Mouse (Mus musculus): ENCODE data around the gene Acrv1.
"Not testable (repeated sequence)": the region's sequence is repeated elsewhere in the genome, so short reads cannot be mapped to it uniquely, and the experiment has no call there.

Acrv1 gene

DNA sequence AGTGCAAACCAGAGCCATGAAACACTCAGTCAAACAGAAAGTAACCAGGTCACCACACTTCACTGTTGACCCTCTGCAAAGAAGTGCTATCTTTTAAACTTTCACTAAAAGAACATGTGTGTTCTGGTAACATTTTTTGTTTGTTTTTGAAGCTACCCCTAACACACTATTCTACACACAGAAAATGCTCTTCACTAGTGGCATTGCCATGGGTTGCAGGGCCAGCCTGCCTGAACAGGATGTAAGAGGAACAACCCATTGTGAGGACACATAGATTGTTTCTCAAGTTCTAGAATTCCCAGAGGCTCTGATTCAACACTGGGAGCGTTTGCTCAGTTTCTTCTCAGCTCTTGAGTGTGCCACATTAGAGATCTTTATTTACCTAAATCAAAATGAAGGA lies at the start of gene Acrv1:
TSS of gene Acrv1 (plus strand) at position 301 of the 400 bp plus-strand sequence.
- DNase-seq = no peak

DNA sequence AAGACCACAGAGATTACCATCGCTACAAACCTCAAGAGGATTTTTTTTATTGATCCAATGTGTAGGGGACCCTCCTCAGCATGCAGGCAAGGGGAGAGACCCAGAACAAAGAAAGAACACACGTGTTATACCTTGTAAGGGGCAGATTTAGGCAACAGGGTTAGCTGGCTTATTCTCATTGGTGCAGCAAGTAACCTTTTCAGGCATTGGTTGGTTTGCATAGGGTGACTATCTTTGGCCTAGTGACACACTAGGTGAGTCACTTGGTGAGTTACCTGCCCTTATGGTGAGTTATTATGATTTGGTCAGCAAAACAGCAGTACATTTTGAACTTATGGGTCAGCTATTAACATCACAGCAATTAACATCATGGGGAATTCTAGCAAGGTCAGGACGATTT lies 49.7 kb upstream of the Acrv1 start, which contains the start of gene A630095E13Rik:
TSS of gene A630095E13Rik (minus strand) at position 101 of the 400 bp plus-strand sequence.
- DNase-seq = not testable (repeated sequence)

DNA sequence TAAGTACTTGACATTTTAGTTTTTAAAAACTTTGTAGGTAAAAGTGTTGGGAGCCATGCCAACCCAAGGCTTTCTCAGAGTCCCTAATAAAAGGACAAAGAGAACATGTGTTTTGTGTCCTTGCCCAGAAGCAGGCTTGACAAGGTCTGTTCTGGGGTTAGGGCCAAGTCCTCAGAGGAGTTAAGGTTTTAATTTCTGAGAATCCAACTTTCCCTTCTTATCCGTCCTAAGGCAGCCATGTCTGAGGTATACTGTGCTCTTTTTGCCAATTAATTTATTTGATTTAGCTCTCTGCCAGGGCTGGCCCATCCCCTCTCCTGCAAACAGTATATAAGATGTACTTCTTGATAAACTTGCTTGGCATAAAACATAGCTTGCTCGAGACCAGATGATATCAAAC lies 11.6 kb upstream of the Acrv1 start:
- DNase-seq = no peak

DNA sequence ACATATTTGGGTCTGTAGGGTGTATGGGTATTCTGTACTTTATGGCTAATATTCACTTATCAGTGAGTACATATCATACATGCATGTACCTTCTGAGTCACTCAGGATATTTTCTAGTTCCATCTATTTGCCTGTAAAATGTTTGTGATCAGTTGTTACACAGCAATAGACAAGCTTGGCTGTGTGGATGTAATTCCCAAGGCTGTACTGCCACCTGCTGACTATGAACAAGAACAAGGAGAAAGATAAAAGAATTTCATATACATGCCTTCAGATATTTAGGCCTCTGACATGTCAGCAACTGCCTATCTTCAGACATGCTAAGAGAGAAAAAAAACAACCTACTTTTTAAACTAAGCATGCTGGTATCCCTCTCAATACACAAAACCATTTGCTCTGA lies 5.7 kb upstream of the Acrv1 start:
- DNase-seq = no peak

DNA sequence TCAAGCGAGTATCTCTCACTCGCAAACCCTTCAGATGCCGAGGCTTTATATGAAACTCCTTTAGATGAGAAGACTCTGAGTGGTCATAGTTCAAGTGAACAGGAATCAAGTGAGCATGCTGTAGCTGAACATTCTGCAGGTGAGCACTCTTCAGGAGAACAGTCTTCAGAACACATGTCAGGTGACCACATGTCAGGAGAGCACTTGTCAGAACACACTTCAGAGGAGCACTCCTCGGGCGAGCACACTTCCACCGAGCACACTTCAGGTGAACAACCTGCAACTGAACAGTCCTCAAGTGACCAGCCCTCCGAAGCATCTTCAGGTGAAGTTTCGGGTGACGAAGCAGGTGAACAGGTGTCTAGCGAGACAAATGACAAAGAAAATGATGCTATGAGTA lies 1.3 kb downstream of the Acrv1 start:
- DNase-seq = no peak

DNA sequence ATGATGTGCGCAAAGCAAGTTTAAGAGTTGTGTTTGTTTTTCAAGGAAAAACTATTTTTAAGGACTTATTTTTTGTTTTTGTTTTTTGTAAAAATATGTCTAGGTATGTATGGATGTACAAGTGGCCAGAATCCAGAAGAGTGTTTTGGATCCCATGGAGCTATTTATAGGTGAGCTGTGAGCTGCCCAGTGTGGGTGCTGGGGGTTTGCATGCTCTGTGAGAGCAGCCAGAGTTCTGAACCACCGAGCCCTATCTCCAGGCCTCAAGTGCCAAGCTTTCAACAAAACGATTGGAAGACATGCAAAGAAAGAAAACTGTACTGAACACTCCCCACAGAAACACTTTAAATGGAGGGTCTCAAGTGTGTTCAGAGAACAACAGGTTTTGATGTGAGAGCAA lies 12.9 kb downstream of the Acrv1 start:
- no peak for DNase-seq

DNA sequence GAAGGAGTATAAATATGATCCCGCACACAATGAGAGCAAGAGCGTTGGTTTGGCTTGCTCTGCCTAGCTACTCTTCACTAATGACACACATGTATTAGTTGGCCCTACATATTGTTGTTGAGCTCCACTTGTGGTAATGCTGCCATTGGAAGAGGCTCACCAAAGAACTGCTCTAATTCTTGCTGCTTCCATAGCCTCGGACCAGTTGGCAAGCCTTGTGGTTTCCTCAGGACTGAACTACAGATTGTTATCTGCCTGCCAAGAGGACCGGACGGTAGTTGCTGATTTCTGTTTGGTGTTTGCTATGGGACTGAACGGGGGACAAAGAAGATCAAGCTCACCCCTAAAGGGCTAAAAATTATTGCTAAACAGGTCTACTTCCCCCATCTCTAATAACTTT lies 14.3 kb downstream of the Acrv1 start:
- no peak for DNase-seq

DNA sequence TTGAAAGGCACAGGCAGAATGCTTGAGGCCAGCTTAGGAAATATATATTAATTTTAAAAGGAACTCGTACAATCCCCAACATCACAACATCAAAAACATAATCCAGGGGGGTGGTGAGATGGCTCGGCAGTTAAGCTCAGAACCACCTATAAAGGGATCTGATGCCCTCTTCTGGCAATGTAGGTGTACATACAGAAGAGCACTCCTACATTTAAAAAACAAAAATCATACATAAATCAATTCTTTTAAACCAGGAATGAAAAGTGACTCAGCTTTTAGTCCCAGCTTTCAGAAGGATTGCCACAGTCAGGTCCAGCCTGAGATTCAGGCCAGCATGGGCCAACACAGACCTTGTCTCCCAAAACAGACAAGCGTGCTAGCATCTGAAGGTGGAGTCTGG lies 23.6 kb downstream of the Acrv1 start:
- no peak for DNase-seq

DNA sequence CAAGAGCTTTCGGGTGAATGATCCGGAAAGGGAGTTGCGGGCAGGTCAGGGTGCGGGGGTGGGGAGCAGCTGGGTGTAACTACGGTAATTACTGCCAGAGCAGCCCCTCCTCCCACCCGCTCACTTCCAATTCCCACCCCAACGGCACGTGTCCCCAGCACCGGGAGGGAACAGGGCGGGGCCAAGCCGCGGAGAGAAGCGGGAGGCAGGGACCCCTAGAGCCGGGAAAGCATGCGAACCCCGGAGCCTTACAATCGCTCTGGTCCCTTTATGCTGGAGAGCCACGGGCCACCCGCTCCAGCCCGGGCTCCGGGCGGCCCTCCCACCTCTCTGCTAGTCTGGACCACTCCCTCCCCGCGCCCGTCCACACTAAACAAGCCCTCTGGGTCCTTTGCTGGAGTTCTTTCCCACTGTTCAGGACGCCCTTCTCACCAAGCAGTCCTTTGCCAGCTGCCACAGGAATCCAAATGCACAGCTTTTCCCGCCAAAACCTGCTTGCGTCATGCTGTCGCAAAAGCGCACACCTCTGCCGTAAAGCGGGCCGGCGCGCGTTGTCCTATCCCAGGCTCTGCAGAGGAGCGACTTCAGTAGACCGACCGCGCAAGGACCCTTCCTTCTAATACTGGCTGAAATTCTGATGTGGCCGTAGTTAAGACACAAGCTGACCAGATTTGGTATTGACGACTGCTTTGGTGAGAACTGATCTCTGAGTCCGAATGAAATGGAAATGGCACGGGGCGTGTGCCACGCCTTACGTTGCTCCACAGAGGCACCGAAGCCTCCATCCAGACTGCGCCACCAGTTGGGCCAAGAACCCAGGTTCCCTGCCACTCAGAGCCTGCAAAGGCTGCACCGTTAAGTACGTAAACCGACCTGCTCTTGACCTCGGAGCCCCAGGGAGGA lies 33.4 kb downstream of the Acrv1 start:
- DNase-seq = peak; percentile 99

DNA sequence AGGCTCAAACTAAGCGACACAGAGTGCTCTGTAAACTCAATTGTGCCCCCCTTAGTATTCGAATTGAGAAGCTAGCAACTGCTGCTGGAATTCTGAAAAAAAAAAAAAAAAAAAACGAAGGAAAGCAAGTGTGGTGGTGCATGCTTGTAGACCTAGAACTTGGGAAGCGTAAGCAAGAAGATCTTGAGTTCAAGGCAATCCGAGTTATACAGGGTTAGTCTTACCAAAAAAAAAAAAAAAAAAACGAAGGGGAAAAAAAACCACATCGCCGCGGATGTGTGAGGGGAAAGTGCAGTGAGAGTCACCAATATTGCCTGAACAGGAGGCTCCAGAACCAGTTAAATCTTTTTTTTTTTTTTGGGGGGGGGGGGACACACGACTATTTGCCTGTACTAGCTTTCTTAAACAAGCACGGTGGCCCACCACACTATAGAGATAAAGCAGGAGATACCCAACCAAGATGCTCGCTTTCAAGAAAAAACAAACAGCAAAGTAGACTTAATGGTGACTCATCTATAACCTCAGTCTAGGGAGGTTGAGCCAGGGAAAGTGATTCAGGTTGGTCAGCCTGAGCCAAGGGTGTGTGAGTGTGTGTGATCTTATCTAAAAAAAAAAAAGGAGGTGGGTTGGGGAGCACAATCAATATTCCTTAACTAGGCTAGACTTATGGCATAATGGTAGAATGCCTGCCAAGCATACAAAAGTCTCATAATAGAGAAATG lies 34.2 kb downstream of the Acrv1 start, which contains the start of gene Chek1:
TSS of gene Chek1 (minus strand) at position 32 of the 722 bp plus-strand sequence.
- DNase-seq = no peak

All from heart, adult 11 months (tissue).